Comparison of ENCODE assay signal across 12 mouse cellular contexts in genomic region chr7:28277237-28277614, GRCm38 (mm10). TPM values are rescaled to one million over a fixed set of nuclear protein-coding genes. Genes with fewer than 3 reads are reported as not detected.
DNase-seq lines count a peak whose midpoint lies in the region; ATAC-seq and TF ChIP-seq lines count a peak whose summit lies in the region.
"Had no signal": no experiment of that assay in that cellular context is flagged by ENCODE, and none has a peak within 500 bp of the region (broad histone marks: within the 10 kb centered on the region; RNA-seq: fewer than 3 reads in every experiment).

No protein-coding gene starts in this region.

- H3K36me3 ChIP-seq in kidney, embryonic 14.5 days (ENCODE audit: control insufficient read depth, insufficient read depth, low read length), result peaks cover 3% of the 10 kb centered on the region; the same call in 1 of the 2 replicates
- no peaks in the 10 kb centered on the region for H3K36me3 ChIP-seq in embryonic facial prominence, embryonic 11.5 days (replicated peaks; ENCODE audit: control insufficient read depth, insufficient read depth, low read depth, low read length)
- peaks cover 11% of the 10 kb centered on the region for H3K36me3 ChIP-seq in forebrain, postnatal 0 days (ENCODE audit: insufficient read depth)
- H3K36me3 ChIP-seq in midbrain, embryonic 12.5 days, result peaks cover 12% of the 10 kb centered on the region

- no peak for DNase-seq in kidney, postnatal 10 days
- no peak for DNase-seq in embryonic facial prominence, embryonic 11.5 days (ENCODE audit: low spot score)
- no peak for DNase-seq in forebrain, postnatal 0 days
- no peak for DNase-seq in spleen, postnatal 4 days (ENCODE audit: low spot score in 2 of 2)
- DNase-seq in embryo, embryonic 10 days (ENCODE audit: low spot score), result no peak
- DNase-seq in heart, postnatal 4 days, result no peak

- no peak overlapping the region for H3K4me2 ChIP-seq in kidney, embryonic 14.5 days (replicated peaks; ENCODE audit: low read depth, low read length)
- H3K4me2 ChIP-seq in embryonic facial prominence, embryonic 11.5 days (ENCODE audit: low read depth, low read length), result no peak overlapping the region; the same call in 1 of the 2 replicates
- H3K4me2 ChIP-seq in forebrain, postnatal 0 days (ENCODE audit: low read depth), result no peak overlapping the region
- no peak overlapping the region for H3K4me2 ChIP-seq in midbrain, embryonic 12.5 days (replicated peaks)

- H3K27ac ChIP-seq in kidney, embryonic 14.5 days (ENCODE audit: low read depth, low read length), result no peak overlapping the region
- no peak overlapping the region for H3K27ac ChIP-seq in embryonic facial prominence, embryonic 11.5 days (replicated peaks; ENCODE audit: low read depth, low read length)
- H3K27ac ChIP-seq in forebrain, postnatal 0 days (ENCODE audit: low read depth, low read length), result no peak overlapping the region
- no peak overlapping the region for H3K27ac ChIP-seq in midbrain, embryonic 12.5 days (replicated peaks)

- WGBS in kidney, embryonic 14.5 days, result 62% methylated on average over 8 of the region's 8 CpGs
- WGBS in embryonic facial prominence, embryonic 11.5 days, result 58% methylated on average over 8 of the region's 8 CpGs
- 60% methylated on average over 8 of the region's 8 CpGs for WGBS in forebrain, postnatal 0 days
- WGBS in midbrain, embryonic 12.5 days, result 59% methylated on average over 8 of the region's 8 CpGs

- H3K27me3 ChIP-seq in kidney, embryonic 14.5 days (ENCODE audit: control insufficient read depth, insufficient read depth, low read length), result no peaks in the 10 kb centered on the region
- no peaks in the 10 kb centered on the region for H3K27me3 ChIP-seq in embryonic facial prominence, embryonic 11.5 days (ENCODE audit: control insufficient read depth, insufficient read depth, low read length)
- H3K27me3 ChIP-seq in forebrain, postnatal 0 days (ENCODE audit: insufficient read depth, low read length), result no peaks in the 10 kb centered on the region
- H3K27me3 ChIP-seq in midbrain, embryonic 12.5 days, result no peaks in the 10 kb centered on the region

- H3K9ac ChIP-seq in kidney, embryonic 14.5 days (ENCODE audit: low read depth, low read length), result no peak overlapping the region
- no peak overlapping the region for H3K9ac ChIP-seq in embryonic facial prominence, embryonic 11.5 days (replicated peaks; ENCODE audit: low read length)
- H3K9ac ChIP-seq in forebrain, postnatal 0 days, result no peak overlapping the region
- no peak overlapping the region for H3K9ac ChIP-seq in midbrain, embryonic 12.5 days (replicated peaks)

- peak; percentile 14; the same call in 1 of the 2 replicates for ATAC-seq in kidney, embryonic 14.5 days (ENCODE audit: low FRiP score, low TSS enrichment)
- ATAC-seq in embryonic facial prominence, embryonic 11.5 days (replicated peaks; ENCODE audit: insufficient number of reproducible peaks, low FRiP score, low TSS enrichment, low read depth), result no peak
- ATAC-seq in forebrain, postnatal 0 days, result 0 out of 2 replicates have a peak, but pooled peaks have one; percentile 2
- ATAC-seq in midbrain, embryonic 12.5 days (ENCODE audit: low FRiP score, low read depth), result peak; percentile 38; the same call in 1 of the 2 replicates

- 0 out of 2 replicates have a peak, but pooled peaks cover 7% of the 10 kb centered on the region for H3K4me1 ChIP-seq in kidney, embryonic 14.5 days (ENCODE audit: control insufficient read depth, insufficient read depth, low read length)
- no peaks in the 10 kb centered on the region for H3K4me1 ChIP-seq in embryonic facial prominence, embryonic 11.5 days (ENCODE audit: control insufficient read depth, insufficient read depth, low read length)
- H3K4me1 ChIP-seq in forebrain, postnatal 0 days (ENCODE audit: insufficient read depth), result peaks cover 12% of the 10 kb centered on the region
- H3K4me1 ChIP-seq in midbrain, embryonic 12.5 days, result peaks cover 14% of the 10 kb centered on the region

- no peaks in the 10 kb centered on the region for H3K9me3 ChIP-seq in kidney, embryonic 14.5 days (ENCODE audit: control insufficient read depth, low read length)
- H3K9me3 ChIP-seq in embryonic facial prominence, embryonic 11.5 days (replicated peaks; ENCODE audit: control insufficient read depth, low read length), result no peaks in the 10 kb centered on the region
- no peaks in the 10 kb centered on the region for H3K9me3 ChIP-seq in forebrain, postnatal 0 days (ENCODE audit: low read length)
- H3K9me3 ChIP-seq in midbrain, embryonic 12.5 days, result no peaks in the 10 kb centered on the region

- TF ChIP-seq CTCF in forebrain, postnatal 0 days (IDR thresholded peaks at IDR 0.05; ENCODE audit: low read depth), result no peak

- no peak overlapping the region; the same call in 1 of the 2 replicates for H3K4me3 ChIP-seq in kidney, embryonic 14.5 days (ENCODE audit: low read length)
- H3K4me3 ChIP-seq in embryonic facial prominence, embryonic 11.5 days (ENCODE audit: low read depth, low read length), result peak overlapping the region; percentile 59
- H3K4me3 ChIP-seq in forebrain, postnatal 0 days (ENCODE audit: low read depth, low read length), result peak overlapping the region; percentile 76; the same call in 1 of the 2 replicates
- H3K4me3 ChIP-seq in midbrain, embryonic 12.5 days, result no peak overlapping the region

RNA-seq across cellular contexts. Expression of gene Eid2b, which starts 0.3 kb away (rescaled TPM):
- polyA plus RNA-seq in kidney, embryonic 14.5 days (2014; fragmentation: Nextera tagmentation; extraction: Ambion mirVana), result 10.0 and 12.1 TPM in 2 replicates
- 13.7 and 17.5 TPM in 2 replicates for polyA plus RNA-seq in embryonic facial prominence, embryonic 11.5 days (2014; fragmentation: Nextera tagmentation; extraction: Ambion mirVana)
- total RNA-seq in forebrain, postnatal 0 days (2014; rRNA removed), result 44.0 and 45.1 TPM in 2 replicates
- 49.0 and 53.6 TPM in 2 replicates for polyA plus RNA-seq in forebrain, postnatal 0 days (2015; fragmentation: Nextera tagmentation; extraction: Ambion mirVana)
- 25.2 and 27.4 TPM in 2 replicates for polyA plus RNA-seq in midbrain, embryonic 12.5 days (2016; fragmentation: Nextera tagmentation; extraction: Ambion mirVana)
- total RNA-seq in heart, postnatal 4 days (2021), result 10 to 100 TPM in 1 of 2 experiments, 1 to 10 TPM in 1; 8.5 to 10.9 TPM

RNA-seq across cellular contexts. Expression of gene Eid2, which starts 9.5 kb away (rescaled TPM):
- polyA plus RNA-seq in kidney, embryonic 14.5 days (2014; fragmentation: Nextera tagmentation; extraction: Ambion mirVana), result 2.4 and 7.4 TPM in 2 replicates
- 10.4 and 19.9 TPM in 2 replicates for polyA plus RNA-seq in embryonic facial prominence, embryonic 11.5 days (2014; fragmentation: Nextera tagmentation; extraction: Ambion mirVana)
- total RNA-seq in forebrain, postnatal 0 days (2014; rRNA removed), result 91.2 and 101 TPM in 2 replicates
- 26.7 and 28.3 TPM in 2 replicates for polyA plus RNA-seq in forebrain, postnatal 0 days (2015; fragmentation: Nextera tagmentation; extraction: Ambion mirVana)
- polyA plus RNA-seq in midbrain, embryonic 12.5 days (2016; fragmentation: Nextera tagmentation; extraction: Ambion mirVana), result 5.7 and 7.3 TPM in 2 replicates
- 10 to 100 TPM; 13.7 to 19.7 TPM for total RNA-seq in heart, postnatal 4 days (2021)
- total RNA-seq: CH12.LX had no signal

RNA-seq across cellular contexts. Expression of gene Selenov, which starts 13.8 kb away (rescaled TPM):
- polyA plus RNA-seq in kidney, embryonic 14.5 days (2014; fragmentation: Nextera tagmentation; extraction: Ambion mirVana), result 0.26 TPM in 1 of 2 replicates, not detected in the other
- not detected in 2 replicates for polyA plus RNA-seq in embryonic facial prominence, embryonic 11.5 days (2014; fragmentation: Nextera tagmentation; extraction: Ambion mirVana)
- total RNA-seq in forebrain, postnatal 0 days (2014; rRNA removed), result 0.62 and 0.71 TPM in 2 replicates
- 1.3 and 2.1 TPM in 2 replicates for polyA plus RNA-seq in forebrain, postnatal 0 days (2015; fragmentation: Nextera tagmentation; extraction: Ambion mirVana)
- polyA plus RNA-seq in midbrain, embryonic 12.5 days (2016; fragmentation: Nextera tagmentation; extraction: Ambion mirVana), result 0.90 and 1.6 TPM in 2 replicates
- not detected for total RNA-seq in heart, postnatal 4 days (2021)
- total RNA-seq: CH12.LX; common myeloid progenitor, adult 5-6 weeks had no signal
- polyA plus RNA-seq: heart, postnatal 0 days; small intestine, adult 2 months had no signal

RNA-seq across cellular contexts. Expression of gene Dll3, which starts 24.8 kb away (rescaled TPM):
- 0.51 and 0.93 TPM in 2 replicates for polyA plus RNA-seq in kidney, embryonic 14.5 days (2014; fragmentation: Nextera tagmentation; extraction: Ambion mirVana)
- 9.9 and 11.8 TPM in 2 replicates for polyA plus RNA-seq in embryonic facial prominence, embryonic 11.5 days (2014; fragmentation: Nextera tagmentation; extraction: Ambion mirVana)
- 7.8 and 9.5 TPM in 2 replicates for total RNA-seq in forebrain, postnatal 0 days (2014; rRNA removed)
- 10.9 and 11.1 TPM in 2 replicates for polyA plus RNA-seq in forebrain, postnatal 0 days (2015; fragmentation: Nextera tagmentation; extraction: Ambion mirVana)
- polyA plus RNA-seq in midbrain, embryonic 12.5 days (2016; fragmentation: Nextera tagmentation; extraction: Ambion mirVana), result 86.8 and 91.4 TPM in 2 replicates
- not detected for total RNA-seq in heart, postnatal 4 days (2021)
- total RNA-seq: common myeloid progenitor, adult 5-6 weeks had no signal
- polyA plus RNA-seq: heart, postnatal 0 days had no signal

RNA-seq across cellular contexts. Expression of gene Timm50, which starts 34.6 kb away (rescaled TPM):
- 165 and 191 TPM in 2 replicates for polyA plus RNA-seq in kidney, embryonic 14.5 days (2014; fragmentation: Nextera tagmentation; extraction: Ambion mirVana)
- 172 and 177 TPM in 2 replicates for polyA plus RNA-seq in embryonic facial prominence, embryonic 11.5 days (2014; fragmentation: Nextera tagmentation; extraction: Ambion mirVana)
- 60.6 and 64.0 TPM in 2 replicates for total RNA-seq in forebrain, postnatal 0 days (2014; rRNA removed)
- 116 and 140 TPM in 2 replicates for polyA plus RNA-seq in forebrain, postnatal 0 days (2015; fragmentation: Nextera tagmentation; extraction: Ambion mirVana)
- polyA plus RNA-seq in midbrain, embryonic 12.5 days (2016; fragmentation: Nextera tagmentation; extraction: Ambion mirVana), result 188 and 193 TPM in 2 replicates
- total RNA-seq in heart, postnatal 4 days (2021), result 10 to 100 TPM; 68.6 to 76.6 TPM

Comparison
In these comparisons a context has a peak if more than half of its experiments do, and no peak if none do; other contexts are left out.
1. H3K4me3 ChIP-seq: peak in embryonic facial prominence, embryonic 11.5 days (single experiment) and forebrain, postnatal 0 days (single experiment); none in kidney, embryonic 14.5 days (single experiment) and midbrain, embryonic 12.5 days (single experiment).